Mouse (Mus musculus) left cerebral cortex, adult 2 months (tissue): ENCODE results near the gene Gas2l3. TPM values are rescaled to one million over a fixed set of nuclear protein-coding genes. Genes with fewer than 3 reads are reported as not detected.

Source experiments
- DNase-seq, 2 experiments: peaks; one replicate each; pipeline ENCODE4 v3.0.0; 2021 to 2022; ENCODE audit warnings: low spot score in 2 of 2, mixed read lengths in 1 of 2; ENCODE audit errors: extremely low spot score in 1 of 2
- H3K27ac ChIP-seq: fragments of 200-600 bp; 2 replicates; pipeline ENCODE4 v1.8.1; 2022
- H3K4me3 ChIP-seq: fragments of 200-600 bp; 2 replicates; pipeline ENCODE4 v1.8.1; 2022
- CTCF ChIP-seq: fragments of 200-600 bp; IDR thresholded peaks from 2 replicates; pipeline ENCODE4 v1.8.1; 2022; ENCODE audit warnings: antibody characterized with exemption, mild to moderate bottlenecking, moderate library complexity
- intact Hi-C: fragments of 180-260 bp; cut with DNase I; formaldehyde crosslinking; loops from one replicate; pipeline ENCODE4 v1.15.1; 2025
- total RNA-seq, 2 experiments: library from RNA; stranded (reverse); gene quantifications; 2 replicates each; pipeline ENCODE4 v1.2.3; 2021

The Gas2l3 gene
- total RNA-seq, 2 experiments from 2014 or later = 3.8 to 3.9 TPM

DNA sequence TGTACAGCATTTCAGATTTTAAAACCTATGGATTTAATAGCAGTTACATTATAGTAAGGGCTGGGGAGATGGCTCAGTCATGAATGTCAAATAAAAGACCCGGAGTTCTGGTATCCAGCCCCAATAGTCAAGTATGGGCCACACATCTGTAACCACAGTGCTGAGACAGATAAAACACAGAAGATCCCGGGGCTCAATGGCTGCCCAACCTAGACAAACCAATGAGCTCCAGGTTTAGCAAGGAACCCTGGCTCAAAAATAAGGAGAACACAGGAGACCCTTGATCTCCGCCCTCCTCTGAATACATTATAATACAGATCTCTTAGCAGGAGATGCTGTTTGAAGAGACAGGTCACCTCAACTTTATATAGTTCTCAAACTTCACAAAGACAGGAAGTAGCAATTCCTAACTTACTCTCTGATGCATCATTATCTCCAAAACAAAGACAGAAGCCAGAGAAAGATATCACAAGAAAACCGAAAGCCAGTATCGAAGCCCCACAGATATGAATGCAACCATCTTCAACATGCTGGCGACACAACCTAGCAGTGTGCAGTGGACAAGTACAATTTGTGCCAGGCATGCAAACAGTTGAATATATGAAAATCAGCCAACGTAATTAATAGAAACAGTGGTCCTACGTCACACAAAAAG is 21.1 kb downstream of the Gas2l3 start:
- Histone ChIP-seq H3K4me3 (no peak overlapping the region), H3K27ac (no peak overlapping the region)
- DNase-seq = no peak
- no peak for TF ChIP-seq CTCF
- intact Hi-C loops = no loop called here

DNA sequence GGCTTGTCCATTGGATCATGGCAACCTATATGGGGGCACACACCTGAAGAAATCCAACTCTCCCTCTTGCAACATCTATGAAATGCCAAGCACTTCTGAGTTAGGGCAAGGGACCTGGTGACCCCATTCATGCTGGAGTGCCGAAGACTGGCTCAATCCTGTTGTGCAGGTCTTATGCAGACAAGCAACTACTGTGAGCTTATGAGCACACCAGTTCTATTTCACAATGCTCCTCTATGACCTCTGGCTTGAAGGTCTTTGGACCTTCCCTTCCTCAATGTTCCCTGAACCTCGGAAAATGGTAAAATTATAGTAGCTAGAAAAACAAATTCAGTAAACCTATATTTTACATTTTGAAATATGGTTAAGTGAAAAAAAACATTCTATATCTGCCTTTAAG is 25.8 kb downstream of the Gas2l3 start:
- no peak for DNase-seq
- H3K4me3 ChIP-seq = no peak overlapping the region
- TF ChIP-seq CTCF = no peak
- intact Hi-C loops = no loop called here
- H3K27ac ChIP-seq = no peak overlapping the region

GRCm38 (mm10) chr10:89415478-89415877 is 28.3 kb downstream of the Gas2l3 start:
- TF ChIP-seq CTCF = no peak
- Histone ChIP-seq H3K4me3 (no peak overlapping the region), H3K27ac (no peak overlapping the region)
- intact Hi-C loops = no loop called here
- DNase-seq = no peak

GRCm38 (mm10) chr10:89407551-89407950 is 36.2 kb downstream of the Gas2l3 start:
- TF ChIP-seq CTCF = no peak
- no peak for DNase-seq
- Histone ChIP-seq H3K4me3 (no peak overlapping the region), H3K27ac (no peak overlapping the region)
- intact Hi-C loops = no loop called here

- Histone ChIP-seq H3K27ac (no peak overlapping the region), H3K4me3 (no peak overlapping the region)
- intact Hi-C loops = no loop called here
- TF ChIP-seq CTCF = no peak
- no peak for DNase-seq
Measured at GRCm38 (mm10) chr10:89406733-89407484, 36.9 kb downstream of the Gas2l3 start.

DNA sequence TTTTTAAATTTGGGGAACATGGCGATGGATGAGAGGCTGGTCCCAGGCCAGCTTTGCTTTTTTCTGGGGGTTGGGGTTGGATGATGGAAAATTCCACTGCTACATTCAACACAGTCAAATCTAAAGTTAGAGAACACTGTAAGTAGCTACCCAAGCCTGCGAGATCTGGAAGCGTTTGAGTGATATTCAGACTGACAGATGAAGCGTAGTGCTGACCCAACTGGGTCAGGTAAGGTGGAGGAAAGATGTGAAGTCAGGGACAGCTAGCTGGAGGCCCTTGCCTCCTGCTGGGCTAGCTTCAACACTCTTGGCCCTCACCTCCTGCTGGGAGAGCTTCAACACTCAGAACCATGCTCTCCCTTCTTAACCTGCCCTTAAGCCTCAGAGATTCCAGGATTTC is 38.8 kb downstream of the Gas2l3 start:
- Histone ChIP-seq H3K27ac (no peak overlapping the region), H3K4me3 (no peak overlapping the region)
- TF ChIP-seq CTCF = no peak
- intact Hi-C loops = no loop called here
- DNase-seq = no peak

DNA sequence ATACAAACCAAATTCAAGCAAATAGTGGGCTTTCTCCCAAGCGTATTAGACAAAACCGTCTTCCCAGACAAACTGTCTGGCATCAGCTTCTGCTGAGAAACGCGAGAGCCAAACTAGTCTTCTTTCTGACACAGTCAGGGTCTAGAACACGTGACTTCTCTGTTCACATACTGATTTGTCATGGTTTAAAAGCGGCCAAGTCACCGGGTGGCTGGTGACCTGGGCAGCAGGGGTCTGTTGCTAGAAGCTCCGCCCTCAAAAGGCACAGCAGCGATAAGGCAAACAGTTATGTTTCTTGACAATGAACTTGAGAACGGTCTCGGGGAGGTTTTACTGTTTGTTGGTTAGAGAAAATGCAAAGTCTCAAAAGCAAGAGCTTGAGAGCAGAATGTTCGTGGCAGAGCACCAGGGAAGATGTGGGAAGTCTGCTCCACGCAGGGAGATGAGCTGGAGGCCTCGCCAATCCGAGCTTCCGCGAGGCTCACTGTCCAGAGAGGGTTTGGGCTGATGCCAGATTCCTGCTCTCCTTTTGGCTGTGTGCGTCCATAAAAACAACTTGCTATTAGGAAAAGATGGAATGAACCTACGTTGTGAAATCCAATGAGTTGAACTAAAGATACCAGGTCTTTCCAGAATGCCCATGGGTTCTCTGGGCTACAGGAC is 43.0 kb downstream of the Gas2l3 start:
- no peak overlapping the region for H3K4me3 ChIP-seq
- intact Hi-C loops = no loop called here
- H3K27ac ChIP-seq = no peak overlapping the region
- TF ChIP-seq CTCF = no peak
- DNase-seq = peak in 1 of 2 experiments; percentile 20

GRCm38 (mm10) chr10:89395823-89396222 is 47.9 kb downstream of the Gas2l3 start:
- intact Hi-C loops = no loop called here
- DNase-seq = peak; percentile 26 to 34
- H3K4me3 ChIP-seq = no peak overlapping the region
- peak; percentile 33 for TF ChIP-seq CTCF
- H3K27ac ChIP-seq = no peak overlapping the region

- no peak for DNase-seq
- no peak overlapping the region for H3K27ac ChIP-seq
- TF ChIP-seq CTCF = no peak
Measured at GRCm38 (mm10) chr10:89395321-89395720, 48.4 kb downstream of the Gas2l3 start.

GRCm38 (mm10) chr10:89392687-89393086 is 51.1 kb downstream of the Gas2l3 start:
- no peak overlapping the region for H3K27ac ChIP-seq

More at GRCm38 (mm10) chr10:89395321-89395720, 48.4 kb downstream of the Gas2l3 start:
- intact Hi-C loops = no loop called here
- no peak overlapping the region for H3K4me3 ChIP-seq

DNA sequence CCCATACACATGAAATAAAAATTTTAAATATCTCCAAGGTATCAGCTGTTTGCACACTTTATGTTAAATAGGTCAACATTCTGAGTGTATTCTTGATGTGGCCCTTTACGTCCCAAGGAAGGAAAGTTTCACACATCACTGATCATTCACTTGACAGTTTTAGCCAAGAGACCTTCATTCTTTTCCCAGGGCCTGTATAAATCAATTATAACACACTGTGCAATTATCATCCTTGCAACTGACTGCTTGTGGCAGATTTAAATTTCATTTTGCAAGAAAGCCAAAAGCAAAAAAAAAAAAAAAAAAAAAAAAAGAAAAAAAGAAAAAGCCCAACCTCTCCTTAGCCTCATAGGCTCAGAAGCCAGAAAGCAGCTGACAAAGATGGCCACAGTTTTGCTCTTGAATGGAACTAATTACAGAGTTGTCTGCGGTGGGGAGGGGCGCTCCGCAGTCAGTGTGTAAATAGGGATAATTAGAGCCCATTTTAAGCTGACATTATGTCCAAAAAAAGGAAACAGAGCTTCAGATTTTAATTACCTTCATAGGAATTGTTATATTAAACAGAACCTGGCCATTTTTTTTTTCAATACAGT is 52.1 kb downstream of the Gas2l3 start:
- TF ChIP-seq CTCF = no peak
- intact Hi-C loops = no loop called here
- no peak for DNase-seq

More at GRCm38 (mm10) chr10:89392687-89393086, 51.1 kb downstream of the Gas2l3 start:
- TF ChIP-seq CTCF = no peak
- no peak for DNase-seq
- no peak overlapping the region for H3K4me3 ChIP-seq
- intact Hi-C loops = no loop called here

GRCm38 (mm10) chr10:89386461-89386860 is 57.3 kb downstream of the Gas2l3 start:
- intact Hi-C loops = no loop called here
- DNase-seq = no peak
- no peak overlapping the region for H3K27ac ChIP-seq
- H3K4me3 ChIP-seq = no peak overlapping the region
- TF ChIP-seq CTCF = no peak

More for the DNA sequence above, 52.1 kb downstream of the Gas2l3 start:
- no peak overlapping the region for H3K27ac ChIP-seq
- no peak overlapping the region for H3K4me3 ChIP-seq
